Mouse (Mus musculus): ENCODE measurements around the gene Upk3b. TPM values are rescaled to one million over a fixed set of nuclear protein-coding genes. Genes with fewer than 3 reads are reported as not detected.

Gene Upk3b
- total RNA-seq, 2 experiments from 2014 or later: not detected

DNA sequence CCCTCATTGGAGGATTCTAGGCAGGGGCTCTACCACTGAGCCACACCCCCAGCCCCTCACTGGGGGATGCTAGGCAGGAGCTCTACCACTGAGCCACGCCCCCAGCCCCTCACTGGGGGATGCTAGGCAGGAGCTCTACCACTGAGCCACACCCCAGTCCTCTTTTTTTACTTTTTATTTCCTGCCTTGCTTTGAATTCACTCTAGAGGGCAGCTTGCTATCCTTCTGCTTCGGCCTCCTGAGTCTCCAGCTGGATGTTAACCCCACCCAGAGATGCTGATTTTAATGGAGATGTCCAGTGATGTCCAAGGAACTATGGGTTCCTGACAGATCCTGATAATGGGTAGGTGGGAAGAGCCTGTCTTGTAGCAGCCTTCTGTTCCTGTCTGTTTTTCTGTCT lies 31.1 kb downstream of the Upk3b start:
- DNase-seq (ENCODE audit: low spot score in 2 of 2): no peak

GRCm38 (mm10) chr5:136073051-136073450 lies 34.8 kb downstream of the Upk3b start:
- DNase-seq (ENCODE audit: low spot score in 2 of 2): no peak

- DNase-seq (ENCODE audit: low spot score in 2 of 2): no peak
Observed at GRCm38 (mm10) chr5:136073526-136073925, 35.2 kb downstream of the Upk3b start.

- DNase-seq (ENCODE audit: low spot score in 2 of 2): no peak
Observed at GRCm38 (mm10) chr5:136075076-136075475, 36.8 kb downstream of the Upk3b start.

DNA sequence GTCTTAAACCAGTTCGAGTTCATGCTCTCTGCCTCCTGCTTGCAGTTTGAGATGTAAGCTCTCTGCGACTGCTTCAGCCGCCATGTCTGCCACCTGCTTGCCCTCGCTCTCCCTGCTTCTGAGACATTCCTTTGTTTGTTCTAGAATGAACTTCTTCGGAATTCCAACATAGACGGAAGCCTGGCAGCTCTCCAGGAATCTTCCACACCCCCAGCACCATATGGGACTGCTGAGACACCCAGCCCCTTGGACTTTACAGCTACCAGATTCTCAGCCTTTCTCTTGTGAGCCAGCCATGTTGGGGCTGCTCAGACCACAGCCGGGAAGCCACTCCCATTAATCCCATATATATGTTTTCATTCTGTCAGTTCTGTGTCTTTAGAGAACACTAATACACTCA lies 38.0 kb downstream of the Upk3b start:
- no peak for DNase-seq (ENCODE audit: low spot score in 2 of 2)

DNA sequence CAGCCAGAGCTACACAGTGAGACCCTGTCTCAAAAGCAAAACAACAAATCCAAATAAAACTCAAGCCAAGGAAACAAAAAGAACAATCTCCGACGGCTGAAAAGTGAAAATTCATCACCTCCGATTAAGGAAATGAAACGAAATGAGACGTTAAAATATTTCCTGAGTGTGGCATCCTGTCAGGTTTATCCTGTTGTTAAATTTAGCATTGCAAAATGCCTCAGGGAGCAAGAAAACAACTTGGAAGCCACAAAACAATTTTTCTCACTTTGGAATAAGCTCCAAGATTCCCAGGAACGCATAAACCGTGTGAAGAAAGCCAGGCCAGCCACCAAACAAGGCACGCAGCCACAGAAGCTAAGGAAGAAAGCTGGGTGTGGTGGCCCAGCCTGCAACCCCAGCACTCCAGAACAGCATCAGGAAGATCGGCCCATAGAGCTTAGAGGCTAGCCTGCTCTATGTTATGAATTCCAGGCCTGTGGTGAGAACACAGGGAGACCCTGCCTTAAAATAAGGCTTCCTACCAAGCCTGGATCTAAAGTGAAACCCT lies 38.8 kb downstream of the Upk3b start:
- DNase-seq (ENCODE audit: low spot score in 2 of 2): no peak

DNA sequence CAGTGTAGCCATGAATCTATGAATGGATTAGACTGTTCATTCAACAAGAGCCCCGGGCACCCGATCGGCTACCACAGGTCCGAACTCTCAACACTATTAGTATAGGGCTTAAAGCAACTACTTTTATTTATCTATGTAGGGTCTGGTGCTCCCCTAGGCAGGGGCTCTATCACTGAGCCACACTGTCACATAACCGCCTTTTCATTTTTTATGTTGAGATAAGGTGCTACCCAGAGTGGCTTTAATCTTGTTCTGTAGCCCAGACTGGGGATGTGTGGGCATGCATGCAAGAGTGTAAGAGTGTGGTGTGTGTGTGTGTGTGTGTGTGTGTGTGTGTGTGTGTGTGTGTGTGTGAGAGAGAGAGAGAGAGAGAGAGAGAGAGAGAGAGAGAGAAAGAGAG lies 39.8 kb downstream of the Upk3b start:
- DNase-seq (ENCODE audit: low spot score in 2 of 2): no peak

GRCm38 (mm10) chr5:136082345-136082744 lies 44.0 kb downstream of the Upk3b start:
- DNase-seq (ENCODE audit: low spot score in 2 of 2): no peak

DNA sequence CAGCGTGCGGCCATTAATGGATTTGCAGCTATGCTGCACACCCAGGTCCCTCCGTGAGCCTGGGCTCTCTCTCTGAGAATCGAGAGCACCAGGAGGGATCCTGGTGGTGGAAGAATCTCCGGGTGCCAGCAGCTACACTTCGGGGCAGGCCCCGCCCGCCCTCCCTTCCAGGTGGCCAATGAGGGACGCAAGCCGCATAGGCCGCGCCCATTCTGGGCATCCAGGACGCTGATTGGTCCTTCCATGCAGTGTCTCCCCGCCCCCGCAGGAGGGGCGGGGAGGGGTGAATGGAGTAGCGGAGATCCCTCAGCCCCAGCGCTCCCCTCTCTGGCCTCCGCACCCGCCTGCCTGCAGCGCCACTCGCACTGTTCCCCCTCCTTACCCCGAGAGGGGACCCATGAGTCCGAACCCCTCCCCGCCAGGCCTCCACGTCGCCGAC lies 45.4 kb downstream of the Upk3b start, which contains the start of gene Rasa4:
TSS of gene Rasa4 (plus strand) at position 248 of the 439 bp plus-strand sequence.
- peak; percentile 88 to 93 for DNase-seq (ENCODE audit: low spot score in 2 of 2)

GRCm38 (mm10) chr5:136084144-136084881 lies 46.0 kb downstream of the Upk3b start:
- no peak for DNase-seq (ENCODE audit: low spot score in 2 of 2)

GRCm38 (mm10) chr5:136084891-136085651 lies 46.8 kb downstream of the Upk3b start:
- no peak for DNase-seq (ENCODE audit: low spot score in 2 of 2)

DNA sequence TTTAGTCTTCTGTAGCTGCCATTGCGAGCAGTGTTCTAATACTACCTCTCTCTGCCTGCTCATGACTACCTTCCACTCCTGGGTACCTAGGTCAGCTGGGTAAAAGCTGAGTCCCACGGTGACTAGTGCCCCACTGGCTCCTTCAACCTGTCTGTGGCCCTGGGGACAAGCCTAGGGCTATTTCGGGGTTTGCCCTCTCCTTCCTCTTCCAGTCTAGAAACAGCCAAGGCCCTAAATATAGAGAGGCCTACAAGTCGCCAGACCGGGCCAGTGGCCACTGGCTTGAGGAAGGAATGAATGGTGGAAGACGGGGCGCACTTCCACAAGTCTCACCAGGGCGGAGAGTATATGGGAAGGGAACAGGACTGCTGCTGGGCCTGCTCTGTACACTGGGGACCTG lies 48.0 kb downstream of the Upk3b start:
- DNase-seq (ENCODE audit: low spot score in 2 of 2): no peak

DNA sequence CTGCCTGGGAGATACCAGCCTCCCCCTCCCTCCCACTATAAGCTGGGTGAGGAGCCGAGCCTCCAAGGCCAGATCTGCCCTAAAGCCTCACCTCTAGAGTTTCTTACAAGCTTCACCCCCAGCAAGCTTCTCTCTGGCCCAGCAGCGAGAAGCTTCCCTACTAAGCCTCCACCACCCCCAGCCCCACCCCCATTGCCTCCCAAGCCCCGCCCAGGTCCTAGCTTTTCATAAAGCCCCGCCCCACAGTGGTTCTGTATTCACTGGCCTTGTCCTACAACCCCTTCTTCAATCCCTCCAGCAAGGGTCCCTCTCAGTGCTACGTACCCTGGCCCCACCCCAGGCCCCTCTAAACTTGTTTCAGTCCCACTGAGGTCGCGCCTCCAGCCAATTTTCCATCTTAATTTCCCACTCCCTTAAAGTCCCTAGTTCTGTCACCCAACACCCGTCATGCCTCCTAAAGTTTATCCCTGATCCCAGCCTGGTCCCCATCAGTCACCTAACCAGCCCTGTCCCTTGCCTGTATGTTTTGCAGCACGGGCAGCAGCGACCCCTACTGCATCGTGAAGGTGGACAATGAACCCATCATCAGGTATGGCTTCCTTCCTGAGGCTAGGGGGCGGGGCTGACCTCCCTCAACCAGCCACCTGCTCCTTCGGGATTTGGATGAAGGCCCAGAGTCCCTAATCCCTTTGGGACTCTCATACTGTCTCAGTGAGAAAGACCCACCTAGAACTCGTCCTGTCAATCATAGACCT lies 50.7 kb downstream of the Upk3b start:
- no peak for DNase-seq (ENCODE audit: low spot score in 2 of 2)

- DNase-seq (ENCODE audit: low spot score in 2 of 2): no peak
Observed at GRCm38 (mm10) chr5:136091927-136092326, 53.6 kb downstream of the Upk3b start.

- DNase-seq (ENCODE audit: low spot score in 2 of 2): peak; percentile 39 to 50
Observed at GRCm38 (mm10) chr5:136094249-136095010, 56.1 kb downstream of the Upk3b start.

DNA sequence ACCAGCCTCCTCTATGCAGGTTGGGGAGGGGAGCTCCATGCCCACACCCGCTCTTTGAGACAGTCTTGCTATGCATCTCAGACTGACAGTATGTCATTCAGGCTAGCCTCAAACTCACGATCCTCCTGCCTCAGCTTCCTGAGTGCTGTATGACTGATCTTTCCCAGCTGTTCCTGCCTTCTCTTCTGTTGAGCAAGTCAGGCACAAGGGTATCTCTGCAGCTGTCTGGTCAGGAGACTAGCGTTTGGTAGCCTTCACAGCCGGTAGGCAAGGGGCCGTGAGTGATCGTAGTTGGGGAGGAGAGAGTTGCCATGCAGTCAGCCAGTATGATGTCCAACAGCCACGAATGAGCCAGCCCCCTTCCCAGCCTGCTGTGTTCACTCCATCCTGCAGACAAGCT lies 56.8 kb downstream of the Upk3b start:
- DNase-seq (ENCODE audit: low spot score in 2 of 2): no peak

Measured in left cerebral cortex, adult 18-20 months (tissue).